Mouse (Mus musculus): ENCODE measurements around the gene Slc12a8. TPM values are rescaled to one million over a fixed set of nuclear protein-coding genes. Genes with fewer than 3 reads are reported as not detected.

Slc12a8 gene
- total RNA-seq, 1 experiment, result 3.7 TPM

DNA sequence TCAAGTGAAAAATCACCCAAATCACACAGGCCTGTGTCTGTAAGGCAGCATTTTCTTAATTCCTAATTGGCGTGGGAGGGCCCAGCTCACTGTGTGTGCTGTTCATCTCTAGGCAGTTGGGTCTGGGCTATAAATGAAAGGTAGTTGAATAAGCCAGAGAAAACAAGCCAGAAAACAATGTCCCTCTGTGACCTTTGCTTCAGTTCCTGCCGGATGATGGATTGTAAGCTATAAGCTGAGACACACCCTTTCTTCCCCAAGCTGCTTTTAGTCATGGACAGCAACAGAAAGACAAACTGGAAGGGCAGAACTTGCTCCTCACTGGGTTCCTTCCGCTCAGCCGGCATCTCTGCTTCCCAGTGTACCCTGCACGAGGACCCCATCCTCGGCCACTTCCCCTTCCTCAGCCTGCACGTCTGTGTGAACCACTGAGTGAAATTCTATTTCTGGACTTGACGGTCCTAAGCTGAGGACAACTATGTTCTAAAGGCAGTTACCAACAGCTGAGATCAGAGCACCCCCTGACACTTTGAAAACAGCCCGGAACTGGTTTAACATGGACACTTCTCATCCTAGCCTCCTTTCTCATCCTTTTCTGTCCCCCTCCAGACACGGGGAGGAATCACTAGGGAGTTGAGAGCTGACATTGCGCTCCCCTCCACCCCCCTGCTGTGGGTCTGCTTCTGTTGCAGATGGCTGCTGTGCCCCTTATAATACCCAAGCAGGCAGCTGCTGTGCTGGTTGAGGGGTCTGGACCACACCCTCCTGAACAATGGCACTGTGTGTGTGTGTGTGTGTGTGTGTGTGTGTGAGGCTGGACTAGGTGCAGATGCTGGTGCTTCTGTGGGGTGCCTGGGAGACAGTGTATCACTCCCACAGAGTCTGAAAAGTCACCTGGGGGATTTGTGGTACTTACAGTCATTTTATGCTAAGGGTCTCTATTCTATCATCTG lies 12.7 kb downstream of the Slc12a8 start:
- H3K36me3 ChIP-seq (ENCODE audit: control insufficient read depth, insufficient read depth, low read length, poor library complexity, severe bottlenecking), result no peaks in the 10 kb centered on the region
- in situ Hi-C loops (cut with MboI; ENCODE audit: low sequenced_read_pairs in 2 of 2, unreplicated experiment in 2 of 2), result no loop called here
- H3K27ac ChIP-seq (ENCODE audit: insufficient read depth, low read depth, low read length, poor library complexity, severe bottlenecking), result no peak overlapping the region
- no peak for DNase-seq (ENCODE audit: low read depth, low spot score)
- H3K9me3 ChIP-seq (ENCODE audit: control insufficient read depth, insufficient read depth, low read depth, low read length), result no peaks in the 10 kb centered on the region
- no peak overlapping the region for H3K4me3 ChIP-seq (ENCODE audit: insufficient read depth in 1 of 2, low read depth in 1 of 2, low read length in 2 of 2, poor library complexity in 1 of 2, severe bottlenecking in 1 of 2)
- H3K9ac ChIP-seq (ENCODE audit: insufficient read depth, low read depth, low read length, poor library complexity, severe bottlenecking), result no peak overlapping the region
- H3K4me1 ChIP-seq (ENCODE audit: control insufficient read depth in 2 of 2, insufficient read depth in 2 of 2, low read length in 2 of 2, poor library complexity in 1 of 2), result peaks cover 8 to 11% of the 10 kb centered on the region in 2 experiments; a peak in 3 of 4 replicates
- TF ChIP-seq ZC3H11A (IDR thresholded peaks at IDR 0.05; ENCODE audit: borderline replicate concordance, low read depth, low read length) (no peak), ZNF384 (IDR thresholded peaks at IDR 0.05; ENCODE audit: low read depth, low read length) (no peak), HCFC1 (IDR thresholded peaks at IDR 0.05; ENCODE audit: borderline replicate concordance, insufficient read depth, low read length) (no peak), MAFK (IDR thresholded peaks at IDR 0.05; ENCODE audit: insufficient read depth, low read depth, low read length) (no peak), CHD2 (IDR thresholded peaks at IDR 0.05; ENCODE audit: low read depth, low read length) (no peak)

DNA sequence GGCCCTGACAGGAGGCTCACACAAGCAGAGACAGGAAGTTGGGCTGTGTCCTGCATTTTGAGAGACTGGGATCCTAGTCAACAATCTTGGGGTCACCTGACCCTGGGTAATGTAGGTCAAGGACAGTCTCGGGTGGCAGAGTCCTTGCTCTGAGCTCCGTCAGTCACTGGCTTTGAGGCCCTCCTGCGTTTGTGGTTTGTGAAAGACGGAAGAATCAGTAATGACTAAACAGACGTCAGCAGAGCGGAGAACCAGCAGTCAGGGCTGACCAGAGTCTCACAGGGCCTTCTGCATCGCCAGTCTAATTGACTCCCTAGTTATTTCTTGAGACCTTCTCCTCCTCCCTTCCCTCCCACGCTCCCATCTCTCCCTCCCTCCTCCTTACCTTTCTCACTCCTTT lies 14.1 kb downstream of the Slc12a8 start:
- in situ Hi-C loops (cut with MboI; ENCODE audit: low sequenced_read_pairs in 2 of 2, unreplicated experiment in 2 of 2), result no loop called here
- H3K4me1 ChIP-seq (ENCODE audit: control insufficient read depth in 2 of 2, insufficient read depth in 2 of 2, low read length in 2 of 2, poor library complexity in 1 of 2), result peaks cover 8 to 11% of the 10 kb centered on the region in 2 experiments; a peak in 3 of 4 replicates
- no peak overlapping the region for H3K4me3 ChIP-seq (ENCODE audit: insufficient read depth in 1 of 2, low read depth in 1 of 2, low read length in 2 of 2, poor library complexity in 1 of 2, severe bottlenecking in 1 of 2)
- no peak overlapping the region for H3K27ac ChIP-seq (ENCODE audit: insufficient read depth, low read depth, low read length, poor library complexity, severe bottlenecking)
- H3K9ac ChIP-seq (ENCODE audit: insufficient read depth, low read depth, low read length, poor library complexity, severe bottlenecking), result no peak overlapping the region
- DNase-seq (ENCODE audit: low read depth, low spot score), result no peak
- H3K36me3 ChIP-seq (ENCODE audit: control insufficient read depth, insufficient read depth, low read length, poor library complexity, severe bottlenecking), result no peaks in the 10 kb centered on the region
- TF ChIP-seq ZC3H11A (IDR thresholded peaks at IDR 0.05; ENCODE audit: borderline replicate concordance, low read depth, low read length) (no peak), ZNF384 (IDR thresholded peaks at IDR 0.05; ENCODE audit: low read depth, low read length) (no peak), HCFC1 (IDR thresholded peaks at IDR 0.05; ENCODE audit: borderline replicate concordance, insufficient read depth, low read length) (no peak)
- no peaks in the 10 kb centered on the region for H3K9me3 ChIP-seq (ENCODE audit: control insufficient read depth, insufficient read depth, low read depth, low read length)

DNA sequence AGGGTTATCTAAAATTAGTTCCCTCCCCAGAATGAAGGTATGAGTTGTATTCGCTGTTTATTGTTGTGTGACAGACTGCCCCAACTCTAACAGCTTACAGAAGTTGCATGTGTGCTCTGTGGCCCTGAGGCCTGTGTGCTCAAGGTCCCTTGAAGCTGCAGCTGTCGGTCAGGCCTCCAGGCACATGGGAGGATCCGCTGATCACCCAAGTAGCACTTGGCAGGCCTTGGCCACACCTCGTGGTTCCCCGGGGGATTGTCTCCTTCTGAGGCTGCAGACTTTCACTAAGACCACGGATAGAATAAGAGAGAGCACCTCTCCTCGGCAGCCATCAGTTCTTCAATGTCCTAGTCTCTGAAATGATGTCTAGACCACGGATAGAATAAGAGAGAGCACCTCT lies 19.3 kb downstream of the Slc12a8 start:
- Histone ChIP-seq H3K27ac (ENCODE audit: insufficient read depth, low read depth, low read length, poor library complexity, severe bottlenecking) (no peak overlapping the region), H3K36me3 (ENCODE audit: control insufficient read depth, insufficient read depth, low read length, poor library complexity, severe bottlenecking) (no peaks in the 10 kb centered on the region; the same call in 1 of the 2 replicates), H3K9me3 (ENCODE audit: control insufficient read depth, insufficient read depth, low read depth, low read length) (no peaks in the 10 kb centered on the region), H3K9ac (ENCODE audit: insufficient read depth, low read depth, low read length, poor library complexity, severe bottlenecking) (no peak overlapping the region), H3K4me1 (ENCODE audit: control insufficient read depth in 2 of 2, insufficient read depth in 2 of 2, low read length in 2 of 2, poor library complexity in 1 of 2) (0 out of 4 replicates have a peak, but pooled peaks cover 0 to 4% of the 10 kb centered on the region in 2 experiments), H3K4me3 (ENCODE audit: insufficient read depth in 1 of 2, low read depth in 1 of 2, low read length in 2 of 2, poor library complexity in 1 of 2, severe bottlenecking in 1 of 2) (no peak overlapping the region)
- DNase-seq (ENCODE audit: low read depth, low spot score), result no peak
- TF ChIP-seq HCFC1 (IDR thresholded peaks at IDR 0.05; ENCODE audit: borderline replicate concordance, insufficient read depth, low read length) (no peak), ZC3H11A (IDR thresholded peaks at IDR 0.05; ENCODE audit: borderline replicate concordance, low read depth, low read length) (no peak), ZNF384 (IDR thresholded peaks at IDR 0.05; ENCODE audit: low read depth, low read length) (no peak), MAFK (IDR thresholded peaks at IDR 0.05; ENCODE audit: insufficient read depth, low read depth, low read length) (no peak)
- in situ Hi-C loops (cut with MboI; ENCODE audit: low sequenced_read_pairs in 2 of 2, unreplicated experiment in 2 of 2), result no loop called here

DNA sequence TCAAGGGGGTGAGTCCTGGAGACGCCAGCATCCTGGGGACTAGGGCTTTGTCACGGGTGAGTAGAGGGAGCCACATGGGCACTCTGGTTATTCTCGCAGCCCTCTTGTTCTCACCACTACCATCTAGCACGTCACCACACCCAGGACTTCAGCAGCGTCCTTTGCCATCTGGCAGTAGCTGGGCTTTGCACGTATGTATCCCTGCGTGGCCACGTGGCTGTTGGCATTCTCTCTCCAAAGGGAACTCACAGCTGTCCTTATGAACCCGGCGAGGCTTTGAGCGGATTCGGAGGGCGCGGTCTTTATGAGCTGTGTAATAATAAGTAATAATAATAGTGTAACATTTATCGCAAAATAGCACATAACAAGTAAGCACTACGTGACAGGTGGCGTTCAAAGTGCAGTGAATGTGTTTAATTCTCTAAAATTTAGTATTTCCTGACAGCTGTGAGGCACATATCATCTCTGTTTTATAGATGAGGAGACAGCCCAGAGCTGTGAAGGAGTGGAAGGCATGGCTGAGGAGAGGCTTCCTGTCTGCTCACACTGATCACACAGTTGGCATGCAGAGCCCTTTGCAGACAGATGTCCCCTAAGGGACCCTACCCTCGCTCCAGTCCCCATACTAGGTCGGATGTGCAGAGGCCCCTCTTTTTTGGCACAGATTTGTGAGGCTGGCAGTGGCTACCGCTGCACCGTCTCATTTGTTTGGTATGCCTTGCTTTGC lies 20.5 kb downstream of the Slc12a8 start:
- H3K9ac ChIP-seq (ENCODE audit: insufficient read depth, low read depth, low read length, poor library complexity, severe bottlenecking), result no peak overlapping the region
- no peaks in the 10 kb centered on the region for H3K9me3 ChIP-seq (ENCODE audit: control insufficient read depth, insufficient read depth, low read depth, low read length)
- no peak for DNase-seq (ENCODE audit: low read depth, low spot score)
- H3K4me3 ChIP-seq (ENCODE audit: insufficient read depth in 1 of 2, low read depth in 1 of 2, low read length in 2 of 2, poor library complexity in 1 of 2, severe bottlenecking in 1 of 2), result no peak overlapping the region
- TF ChIP-seq HCFC1 (IDR thresholded peaks at IDR 0.05; ENCODE audit: borderline replicate concordance, insufficient read depth, low read length) (no peak), CHD2 (IDR thresholded peaks at IDR 0.05; ENCODE audit: low read depth, low read length) (no peak), ZNF384 (IDR thresholded peaks at IDR 0.05; ENCODE audit: low read depth, low read length) (no peak), MAFK (IDR thresholded peaks at IDR 0.05; ENCODE audit: insufficient read depth, low read depth, low read length) (no peak), ZC3H11A (IDR thresholded peaks at IDR 0.05; ENCODE audit: borderline replicate concordance, low read depth, low read length) (no peak)
- H3K4me1 ChIP-seq (ENCODE audit: control insufficient read depth in 2 of 2, insufficient read depth in 2 of 2, low read length in 2 of 2, poor library complexity in 1 of 2), result no peaks in the 10 kb centered on the region
- no peak overlapping the region for H3K27ac ChIP-seq (ENCODE audit: insufficient read depth, low read depth, low read length, poor library complexity, severe bottlenecking)
- H3K36me3 ChIP-seq (ENCODE audit: control insufficient read depth, insufficient read depth, low read length, poor library complexity, severe bottlenecking), result peaks cover 3% of the 10 kb centered on the region; the same call in 1 of the 2 replicates
- in situ Hi-C loops (cut with MboI; ENCODE audit: low sequenced_read_pairs in 2 of 2, unreplicated experiment in 2 of 2), result no loop called here

Measured in ES-E14 (cell line).